Mouse (Mus musculus) embryonic facial prominence, embryonic 12.5 days (tissue): ENCODE results near the gene Sap30. TPM values are rescaled to one million over a fixed set of nuclear protein-coding genes. Genes with fewer than 3 reads are reported as not detected.
"Not testable (repeated sequence)": the region's sequence is repeated elsewhere in the genome, so short reads cannot be mapped to it uniquely, and the experiment has no call there.

Experiments
- ATAC-seq: fragments of 200-750 bp; cut with Nextera tagmentation; 2 replicates; pipeline ENCODE4 v1.8.0; 2017; ENCODE audit not compliant: insufficient number of reproducible peaks, insufficient read depth, low FRiP score, low TSS enrichment
- H3K27ac ChIP-seq: fragments of 300-500 bp; sonication (generic); 2 replicates; pipeline ENCODE4 v1.5.1; 2016; ENCODE audit warnings: mild to moderate bottlenecking
- H3K27me3 ChIP-seq: fragments of 300-500 bp; sonication (generic); 2 replicates; pipeline ENCODE4 v1.6.1; 2016; ENCODE audit warnings: mild to moderate bottlenecking, moderate library complexity
- H3K36me3 ChIP-seq: fragments of 300-500 bp; sonication (generic); 2 replicates; pipeline ENCODE4 v1.6.1; 2016; ENCODE audit warnings: mild to moderate bottlenecking
- H3K4me1 ChIP-seq: fragments of 300-500 bp; sonication (generic); 2 replicates; pipeline ENCODE4 v1.6.1; 2016
- H3K4me2 ChIP-seq: fragments of 300-500 bp; sonication (generic); replicated peaks from 2 replicates; pipeline ENCODE4 v1.6.1; 2016; ENCODE audit warnings: mild to moderate bottlenecking, moderate library complexity
- H3K4me3 ChIP-seq: fragments of 300-500 bp; sonication (generic); 2 replicates; pipeline ENCODE4 v1.5.1; 2016; ENCODE audit warnings: mild to moderate bottlenecking
- H3K9ac ChIP-seq: fragments of 300-500 bp; sonication (generic); 2 replicates; pipeline ENCODE4 v1.6.1; 2016; ENCODE audit warnings: mild to moderate bottlenecking, moderate library complexity
- H3K9me3 ChIP-seq: fragments of 300-500 bp; sonication (generic); 2 replicates; pipeline ENCODE4 v1.6.1; 2016; ENCODE audit warnings: mild to moderate bottlenecking, moderate library complexity
- WGBS: fragments of 180-500 bp; shearing (Covaris S2); methylation state at CpG from one replicate; pipeline ENCODE4 v1.1.7; 2016; 5-methylcytosine and 5-hydroxymethylcytosine counted together
- polyA plus RNA-seq: library from polyadenylated mRNA; unstranded; fragments of >200 nt; fragmentation: Nextera tagmentation; extraction: Ambion mirVana; gene quantifications from 2 replicates; pipeline ENCODE4 v1.2.1, GENCODE M21; 2016

The Sap30 gene
- polyA plus RNA-seq, 1 experiment from 2014 or later, result 69.8 TPM

GRCm38 (mm10) chr8:57513178-57513661 lies 25.6 kb upstream of the Sap30 start:
- not testable (repeated sequence) for H3K9me3 ChIP-seq, H3K27me3 ChIP-seq, H3K36me3 ChIP-seq, H3K4me1 ChIP-seq, ATAC-seq
- Histone ChIP-seq H3K4me3 (peak overlapping the region; percentile 83), H3K4me2 (peak overlapping the region; percentile 61), H3K27ac (peak overlapping the region; percentile 100; the same call in 1 of the 2 replicates), H3K9ac (peak overlapping the region; percentile 98)
- 15% methylated on average over 10 of the region's 10 CpGs for WGBS

- peaks cover 5% of the 10 kb centered on the region; the same call in 1 of the 2 replicates for H3K4me1 ChIP-seq
- peak overlapping the region; percentile 61 for H3K4me2 ChIP-seq
- peak overlapping the region; percentile 100 for H3K27ac ChIP-seq
- WGBS, result under 1% methylated on average over 55 of the region's 96 CpGs
- peaks cover 8% of the 10 kb centered on the region; the same call in 1 of the 2 replicates for H3K36me3 ChIP-seq
- H3K27me3 ChIP-seq, result no peaks in the 10 kb centered on the region
- peak; percentile 35; the same call in 1 of the 2 replicates for ATAC-seq
- H3K9ac ChIP-seq, result peak overlapping the region; percentile 98
- H3K4me3 ChIP-seq, result peak overlapping the region; percentile 83
- no peaks in the 10 kb centered on the region for H3K9me3 ChIP-seq
Observed at GRCm38 (mm10) chr8:57512141-57513056, 24.7 kb upstream of the Sap30 start.

GRCm38 (mm10) chr8:57511316-57512118 lies 23.9 kb upstream of the Sap30 start, which contains the start of gene Hmgb2:
Hmgb2 (plus strand) TSS chr8:57511907.
- ATAC-seq, result peak; percentile 100
- H3K9me3 ChIP-seq, result no peaks in the 10 kb centered on the region
- H3K4me3 ChIP-seq, result peak within 1 kb of the TSS; percentile 83
- H3K36me3 ChIP-seq, result peaks cover 8% of the 10 kb centered on the region; the same call in 1 of the 2 replicates
- peaks cover 5% of the 10 kb centered on the region; the same call in 1 of the 2 replicates for H3K4me1 ChIP-seq
- H3K27me3 ChIP-seq, result no peaks in the 10 kb centered on the region
- peak within 1 kb of the TSS; percentile 100 for H3K27ac ChIP-seq
- peak within 1 kb of the TSS; percentile 86 for H3K4me2 ChIP-seq
- H3K9ac ChIP-seq, result peak within 1 kb of the TSS; percentile 98
- under 1% methylated on average over 63 of the region's 63 CpGs for WGBS

- Histone ChIP-seq H3K27ac (peak overlapping the region; percentile 100), H3K36me3 (peaks cover 3% of the 10 kb centered on the region; the same call in 1 of the 2 replicates), H3K9me3 (no peaks in the 10 kb centered on the region), H3K27me3 (no peaks in the 10 kb centered on the region), H3K4me1 (peaks cover 5% of the 10 kb centered on the region; the same call in 1 of the 2 replicates), H3K4me2 (peak overlapping the region; percentile 86), H3K9ac (peak overlapping the region; percentile 85), H3K4me3 (peak overlapping the region; percentile 83)
- ATAC-seq, result no peak
- 2% methylated on average over 31 of the region's 31 CpGs for WGBS
Observed at GRCm38 (mm10) chr8:57510791-57511315, 23.2 kb upstream of the Sap30 start.

- H3K9ac ChIP-seq, result no peak overlapping the region
- no peaks in the 10 kb centered on the region for H3K9me3 ChIP-seq
- no peaks in the 10 kb centered on the region for H3K27me3 ChIP-seq
- no peaks in the 10 kb centered on the region for H3K36me3 ChIP-seq
- WGBS, result 73% methylated on average over 4 of the region's 4 CpGs
- no peak overlapping the region for H3K4me2 ChIP-seq
- ATAC-seq, result no peak
- no peak overlapping the region for H3K27ac ChIP-seq
- no peak overlapping the region for H3K4me3 ChIP-seq
- peaks cover 3% of the 10 kb centered on the region; the same call in 1 of the 2 replicates for H3K4me1 ChIP-seq
Observed at GRCm38 (mm10) chr8:57508657-57509056, 21.0 kb upstream of the Sap30 start.

GRCm38 (mm10) chr8:57507556-57508063 lies 19.9 kb upstream of the Sap30 start:
- no peak overlapping the region for H3K4me2 ChIP-seq
- H3K27me3 ChIP-seq, result no peaks in the 10 kb centered on the region
- H3K27ac ChIP-seq, result no peak overlapping the region
- H3K9me3 ChIP-seq, result no peaks in the 10 kb centered on the region
- no peak overlapping the region for H3K9ac ChIP-seq
- H3K4me1 ChIP-seq, result no peaks in the 10 kb centered on the region
- no peaks in the 10 kb centered on the region for H3K36me3 ChIP-seq
- no peak overlapping the region for H3K4me3 ChIP-seq
- no peak for ATAC-seq
- 86% methylated on average over 4 of the region's 4 CpGs for WGBS

GRCm38 (mm10) chr8:57505500-57505899 lies 17.8 kb upstream of the Sap30 start:
- WGBS, result 89% methylated on average over 1 of the region's 1 CpGs
- H3K27ac ChIP-seq, H3K4me3 ChIP-seq, H3K4me2 ChIP-seq, H3K9ac ChIP-seq, ATAC-seq, H3K9me3 ChIP-seq, H3K27me3 ChIP-seq, H3K36me3 ChIP-seq, H3K4me1 ChIP-seq: not testable (repeated sequence)

GRCm38 (mm10) chr8:57503641-57504040 lies 16.0 kb upstream of the Sap30 start:
- no peak overlapping the region for H3K4me3 ChIP-seq
- no peak for ATAC-seq
- H3K4me1 ChIP-seq, result no peaks in the 10 kb centered on the region
- 48% methylated on average over 5 of the region's 5 CpGs for WGBS
- H3K9ac ChIP-seq, result no peak overlapping the region
- no peaks in the 10 kb centered on the region for H3K36me3 ChIP-seq
- H3K27me3 ChIP-seq, result no peaks in the 10 kb centered on the region
- H3K4me2 ChIP-seq, result no peak overlapping the region
- H3K9me3 ChIP-seq, result no peaks in the 10 kb centered on the region
- H3K27ac ChIP-seq, result no peak overlapping the region

- Histone ChIP-seq H3K27me3 (no peaks in the 10 kb centered on the region), H3K27ac (no peak overlapping the region)
- WGBS, result 60% methylated on average over 17 of the region's 17 CpGs
Observed at GRCm38 (mm10) chr8:57498847-57499511, 11.3 kb upstream of the Sap30 start.

GRCm38 (mm10) chr8:57498494-57498846 lies 10.8 kb upstream of the Sap30 start:
- H3K9me3 ChIP-seq, result no peaks in the 10 kb centered on the region
- whole genome bisulfite sequencing, result 51% methylated on average over 8 of the region's 8 CpGs
- no peak for ATAC-seq
- 0 out of 2 replicates have a peak overlapping the region, but pooled peaks have one; percentile 4 for H3K4me2 ChIP-seq
- no peaks in the 10 kb centered on the region for H3K4me1 ChIP-seq
- no peak overlapping the region for H3K27ac ChIP-seq
- no peaks in the 10 kb centered on the region for H3K27me3 ChIP-seq
- H3K4me3 ChIP-seq, result no peak overlapping the region
- H3K9ac ChIP-seq, result no peak overlapping the region
- H3K36me3 ChIP-seq, result no peaks in the 10 kb centered on the region

More at GRCm38 (mm10) chr8:57498847-57499511, 11.3 kb upstream of the Sap30 start:
- Histone ChIP-seq H3K36me3 (no peaks in the 10 kb centered on the region), H3K9ac (no peak overlapping the region), H3K4me1 (no peaks in the 10 kb centered on the region), H3K4me2 (0 out of 2 replicates have a peak overlapping the region, but pooled peaks have one; percentile 4), H3K9me3 (no peaks in the 10 kb centered on the region), H3K4me3 (no peak overlapping the region)
- 0 out of 2 replicates have a peak, but pooled peaks have one; percentile 10 for ATAC-seq
